Mouse (Mus musculus) neutrophil, adult 5-6 weeks (primary cell): ENCODE data around the gene Capza2. TPM values are rescaled to one million over a fixed set of nuclear protein-coding genes. Genes with fewer than 3 reads are reported as not detected.
"Not testable (repeated sequence)": the region's sequence is repeated elsewhere in the genome, so short reads cannot be mapped to it uniquely, and the experiment has no call there.

Experiments
- ATAC-seq: fragments of 151-379, 151-347 bp; 2 replicates; pipeline ENCODE4 v1.8.0; 2017; ENCODE audit warnings: mild to moderate bottlenecking, moderate TSS enrichment; ENCODE audit not compliant: insufficient number of reproducible peaks, poor library complexity, low FRiP score, severe bottlenecking; ENCODE audit errors: extremely low read depth
- total RNA-seq: library from RNA; stranded (forward); fragments of 200-1000 nt; gene quantifications from 2 replicates; pipeline ENCODE4 v1.2.3, GENCODE M21; 2017

Capza2 gene
- total RNA-seq, 1 experiment from 2014 or later = 336 TPM

- ATAC-seq = peak; percentile 45; the same call in 1 of the 2 replicates
Observed at GRCm38 (mm10) chr6:17693726-17694549, 57.9 kb downstream of the Capza2 start.

GRCm38 (mm10) chr6:17694550-17694951, 58.5 kb downstream of the Capza2 start:
- ATAC-seq = peak; percentile 71

GRCm38 (mm10) chr6:17696321-17696734, 60.3 kb downstream of the Capza2 start:
- no peak; the same call in 1 of the 2 replicates for ATAC-seq

- no peak for ATAC-seq
Observed at GRCm38 (mm10) chr6:17700936-17701612, 65.0 kb downstream of the Capza2 start.

GRCm38 (mm10) chr6:17704038-17704437, 68.0 kb downstream of the Capza2 start:
- ATAC-seq = not testable (repeated sequence)

GRCm38 (mm10) chr6:17705973-17706372, 69.9 kb downstream of the Capza2 start:
- ATAC-seq = no peak

Other genes starting within 250 kb of the Capza2 start
- gene Met, start 172.4 kb upstream of the Capza2 start, total RNA-seq = 0.74 and 1.5 TPM in 2 replicates
- gene St7, start 56.7 kb downstream of the Capza2 start, total RNA-seq = 9.0 and 10.9 TPM in 2 replicates